Mouse (Mus musculus) monocyte, adult 2 months (primary cell): Measurements from ENCODE around the gene Wfdc1.
A peak's percentile ranks its signal among the peaks of the same experiment; 100 is the strongest.

Source experiments
- DNase-seq, 2 experiments: peaks; one replicate each; pipeline ENCODE4 v3.0.0; 2022; ENCODE audit warnings: low spot score in 2 of 2, low read depth in 1 of 2

The Wfdc1 gene

GRCm38 (mm10) chr8:119679184-119679583 lies 13.0 kb downstream of the Wfdc1 start:
- DNase-seq, result no peak

DNA sequence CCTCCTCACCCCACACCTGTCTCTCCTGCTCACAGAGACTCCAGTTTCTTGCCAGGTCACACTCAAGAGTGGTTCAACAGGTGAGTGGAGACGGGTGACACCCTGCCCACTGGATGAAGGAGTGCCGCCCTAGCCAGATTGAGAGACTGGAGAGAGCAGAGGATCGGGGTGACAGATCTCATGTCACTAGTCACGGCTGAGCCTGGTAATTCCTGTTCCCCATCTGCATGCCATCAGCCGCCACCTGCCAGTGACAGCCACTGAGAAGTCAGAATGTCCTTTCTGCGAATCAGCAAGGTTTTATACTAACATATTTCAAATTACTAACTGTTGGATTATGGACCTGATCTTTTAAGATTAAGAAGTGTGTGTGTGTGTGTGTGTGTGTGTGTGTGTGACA lies 24.4 kb downstream of the Wfdc1 start:
- no peak for DNase-seq

- DNase-seq, result no peak
Measured at GRCm38 (mm10) chr8:119691989-119692388, 25.8 kb downstream of the Wfdc1 start.

- no peak for DNase-seq
Measured at GRCm38 (mm10) chr8:119694696-119695095, 28.5 kb downstream of the Wfdc1 start.

DNA sequence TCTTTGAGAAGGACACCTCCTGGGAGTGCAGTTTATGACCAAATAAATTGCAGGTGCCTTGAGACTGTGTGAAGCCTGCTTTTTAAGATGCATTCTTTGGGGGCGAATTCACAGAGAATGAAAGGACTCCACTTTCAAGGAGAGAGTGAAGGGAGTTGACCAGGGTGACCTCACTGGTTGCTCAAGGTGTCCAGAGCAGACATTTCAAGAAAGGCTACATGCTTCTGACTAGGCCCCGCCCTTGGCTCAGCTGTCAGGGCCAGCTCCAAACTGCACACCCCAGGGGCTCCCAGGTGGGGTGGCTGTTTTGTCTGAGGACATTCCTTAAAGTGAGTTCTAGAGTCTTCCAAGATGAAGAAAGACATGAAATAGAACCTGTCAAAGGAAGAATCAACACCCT lies 31.0 kb downstream of the Wfdc1 start:
- no peak for DNase-seq

DNA sequence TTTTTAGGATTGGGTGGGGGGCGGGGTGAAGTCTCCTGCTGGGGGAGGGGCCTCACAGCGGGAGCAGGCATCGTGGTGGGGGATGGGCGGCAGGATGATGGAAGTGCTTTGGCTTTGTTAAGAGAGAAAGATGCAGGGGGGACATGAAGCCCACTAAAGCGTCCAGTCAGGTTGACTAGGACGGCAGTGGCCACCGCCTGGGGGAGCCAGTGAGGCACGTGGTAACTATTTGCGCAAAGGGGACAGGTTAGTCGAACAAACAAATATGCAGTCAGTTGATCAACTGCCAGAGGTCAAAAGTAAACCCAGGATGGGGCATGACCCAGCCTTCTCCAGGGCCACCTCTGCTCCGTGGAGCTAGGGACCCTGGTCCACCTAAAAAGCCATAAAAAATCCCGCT lies 32.8 kb downstream of the Wfdc1 start:
- no peak for DNase-seq

DNA sequence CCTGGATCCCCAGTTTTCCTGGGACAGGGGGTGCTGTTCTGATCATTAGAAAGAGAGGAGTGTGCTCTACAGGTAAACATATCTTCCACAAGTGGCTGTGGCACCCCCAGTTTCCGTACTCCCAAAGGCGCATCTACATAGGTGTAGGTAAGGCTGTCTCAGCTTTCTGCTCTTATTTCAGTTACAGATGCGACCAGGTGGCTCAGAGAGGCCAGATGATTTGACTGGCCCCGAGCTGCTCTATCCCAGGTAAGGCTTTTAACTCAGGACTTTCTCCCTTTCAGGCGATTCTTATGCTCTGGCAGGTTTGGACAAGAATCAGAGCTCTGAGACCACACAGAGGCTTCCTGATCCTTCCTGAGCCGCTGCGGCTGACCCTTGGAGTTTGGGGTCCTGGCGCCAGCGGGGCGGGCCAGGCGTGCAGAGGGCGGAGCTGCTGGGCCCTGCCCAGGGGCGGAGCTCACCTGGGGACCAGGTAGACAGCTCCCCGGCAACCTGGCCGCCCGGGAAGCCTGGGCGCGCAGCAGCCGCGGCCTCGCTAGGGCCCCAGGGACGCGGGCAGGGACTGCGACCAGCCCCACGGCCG lies 33.5 kb downstream of the Wfdc1 start, which contains the start of gene Atp2c2:
Gene Atp2c2, plus strand, starts transcription at position 461 of the 586 bp plus-strand sequence.
- no peak for DNase-seq

GRCm38 (mm10) chr8:119702965-119703364 lies 36.8 kb downstream of the Wfdc1 start:
- DNase-seq, result no peak

DNA sequence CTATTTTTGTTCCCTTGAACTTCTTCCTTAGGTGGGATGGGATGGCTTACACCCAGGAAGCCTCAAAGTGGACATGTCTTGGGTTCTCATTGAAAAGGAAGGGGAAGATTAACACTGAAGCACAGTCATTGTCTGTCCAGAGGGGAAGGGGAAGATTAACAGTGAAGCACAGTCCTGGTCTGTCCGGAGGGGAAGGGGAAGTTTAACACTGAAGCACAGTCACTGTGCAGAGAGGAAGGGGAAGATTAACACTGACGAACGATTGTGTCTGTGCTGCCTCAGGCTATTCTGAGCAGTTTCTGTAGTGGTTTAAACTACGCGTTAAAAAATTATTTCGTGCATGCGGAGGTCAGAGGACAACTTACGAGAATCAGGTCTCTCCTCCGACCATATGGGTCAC lies 41.0 kb downstream of the Wfdc1 start:
- no peak for DNase-seq

- no peak for DNase-seq
Measured at GRCm38 (mm10) chr8:119708471-119708870, 42.3 kb downstream of the Wfdc1 start.

GRCm38 (mm10) chr8:119708878-119709702 lies 42.9 kb downstream of the Wfdc1 start:
- DNase-seq, result no peak

- peak in 1 of 2 experiments; percentile 20 for DNase-seq
Measured at GRCm38 (mm10) chr8:119709703-119710093, 43.5 kb downstream of the Wfdc1 start.

DNA sequence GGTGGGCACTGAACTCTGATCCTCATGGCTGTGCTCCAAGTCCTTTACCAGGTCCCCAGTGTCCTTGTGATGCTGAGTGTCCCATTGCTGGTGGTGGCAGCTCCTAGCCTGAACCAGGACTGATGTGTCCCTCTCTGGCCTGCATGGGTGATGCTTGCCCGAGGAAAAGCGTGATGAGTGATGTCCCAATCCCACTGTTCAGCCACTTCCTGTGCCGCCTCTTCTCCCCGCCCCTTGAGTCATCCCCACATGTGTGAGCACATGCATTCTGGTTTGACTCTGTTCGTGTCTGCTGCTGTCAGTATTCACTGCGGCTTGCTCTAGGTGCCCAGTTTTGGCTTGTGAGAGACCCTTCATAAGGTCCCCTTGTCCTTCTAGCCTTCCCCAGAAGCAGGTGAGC lies 46.1 kb downstream of the Wfdc1 start:
- peak; percentile 41 to 73 for DNase-seq

- no peak for DNase-seq
Measured at GRCm38 (mm10) chr8:119713421-119713820, 47.3 kb downstream of the Wfdc1 start.

DNA sequence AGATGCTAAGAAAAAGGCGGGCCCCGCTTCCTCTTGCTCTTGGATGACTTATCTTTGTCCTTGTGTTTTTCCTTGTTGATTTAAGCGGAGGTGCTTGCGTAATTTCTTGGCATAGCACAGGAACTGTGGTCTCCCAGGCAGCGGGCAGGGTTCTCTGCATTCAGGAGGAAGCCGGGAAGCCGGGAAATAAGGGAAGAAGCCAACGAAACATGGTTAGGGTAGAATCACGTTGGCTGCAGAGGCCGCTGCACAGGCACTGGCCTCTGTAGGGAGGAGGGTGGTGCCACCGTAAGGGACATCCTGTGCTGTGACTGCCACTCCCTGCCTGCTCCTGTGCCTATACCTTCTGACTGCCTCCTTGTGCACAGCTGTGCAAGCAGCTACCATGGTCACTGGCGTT lies 49.1 kb downstream of the Wfdc1 start:
- DNase-seq, result no peak

- DNase-seq, result no peak
Measured at GRCm38 (mm10) chr8:119716730-119717299, 50.6 kb downstream of the Wfdc1 start.

DNA sequence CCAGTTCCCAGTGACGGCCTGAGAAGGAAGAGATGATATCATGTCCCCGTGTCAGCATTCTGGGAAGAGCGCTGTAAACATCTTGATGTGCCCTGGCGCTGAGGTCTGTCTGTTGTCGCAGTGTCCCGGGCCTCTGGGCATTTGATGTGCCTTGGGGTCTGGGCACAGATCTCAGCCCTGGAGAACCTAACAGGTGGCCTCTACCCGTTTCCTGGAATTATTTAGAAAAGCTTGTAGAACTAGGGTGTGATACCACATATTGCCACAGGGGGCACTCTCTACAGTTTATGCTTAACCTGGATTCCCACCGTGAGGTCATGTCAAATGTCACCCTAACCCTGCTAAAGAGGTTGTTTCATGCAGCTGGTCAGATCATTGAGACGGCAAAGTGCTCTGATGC lies 51.6 kb downstream of the Wfdc1 start:
- no peak for DNase-seq

- DNase-seq, result no peak
Measured at GRCm38 (mm10) chr8:119719011-119719501, 52.9 kb downstream of the Wfdc1 start.

GRCm38 (mm10) chr8:119722348-119722747 lies 56.2 kb downstream of the Wfdc1 start:
- DNase-seq, result no peak

- DNase-seq, result no peak
Measured at GRCm38 (mm10) chr8:119723676-119724075, 57.5 kb downstream of the Wfdc1 start.

- no peak for DNase-seq
Measured at GRCm38 (mm10) chr8:119724596-119724995, 58.4 kb downstream of the Wfdc1 start.

DNA sequence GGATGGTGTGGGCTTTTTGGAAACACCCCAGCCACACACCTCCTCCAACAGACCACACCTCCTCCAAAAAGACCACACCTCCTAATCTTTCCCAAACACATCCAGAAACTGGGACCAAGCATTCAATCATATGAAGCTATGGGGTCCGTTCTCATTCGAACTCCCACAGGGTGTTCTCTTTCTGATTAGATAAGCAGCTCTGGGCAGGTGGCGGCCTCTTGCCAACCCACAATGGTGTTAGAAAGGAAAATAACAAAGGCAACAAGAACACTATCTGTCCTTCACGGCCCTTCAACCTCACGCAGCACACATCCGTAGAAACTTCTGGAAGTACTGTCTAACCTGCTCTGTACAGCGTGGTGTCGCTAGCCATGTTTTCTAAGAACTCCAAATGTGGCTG lies 60.9 kb downstream of the Wfdc1 start:
- DNase-seq, result no peak
